Mouse (Mus musculus) retina, adult 2 months (tissue): ENCODE measurements at regions not wholly inside any gene's neighbourhood (a gene's known extent, or its start where the extent isn't known, plus 50 kb on each side); places are given as distances from the start of the nearest gene placed in this dataset.

ENCODE experiments used
- DNase-seq: peaks from one replicate; pipeline ENCODE4 v3.0.0-alpha.2; 2012; ENCODE audit warnings: low read depth, low spot score

- DNase-seq: no peak
These were observed 272.2 kb upstream of the Spred2 start for GRCm38 (mm10) chr11:19651929-19652328.

GRCm38 (mm10) chr11:19659511-19659910 lies 264.7 kb upstream of the Spred2 start:
- no peak for DNase-seq

- no peak for DNase-seq
These were observed 257.4 kb upstream of the Spred2 start for GRCm38 (mm10) chr11:19666732-19667131.

- no peak for DNase-seq
These were observed 253.2 kb upstream of the Spred2 start for GRCm38 (mm10) chr11:19670853-19671530.

- no peak for DNase-seq
These were observed 251.2 kb upstream of the Spred2 start for GRCm38 (mm10) chr11:19673012-19673411.

GRCm38 (mm10) chr11:19676514-19676913 lies 247.7 kb upstream of the Spred2 start:
- no peak for DNase-seq

GRCm38 (mm10) chr11:19679041-19679440 lies 245.1 kb upstream of the Spred2 start:
- no peak for DNase-seq

- DNase-seq: no peak
These were observed 244.5 kb upstream of the Spred2 start for GRCm38 (mm10) chr11:19679669-19680068.

GRCm38 (mm10) chr11:19701198-19701597 lies 223.0 kb upstream of the Spred2 start:
- no peak for DNase-seq

- DNase-seq: no peak
These were observed 215.4 kb upstream of the Spred2 start for GRCm38 (mm10) chr11:19708821-19709220.

GRCm38 (mm10) chr11:19709337-19709736 lies 214.8 kb upstream of the Spred2 start:
- no peak for DNase-seq

GRCm38 (mm10) chr11:19713091-19713490 lies 211.1 kb upstream of the Spred2 start:
- no peak for DNase-seq

- no peak for DNase-seq
These were observed 210.6 kb upstream of the Spred2 start for GRCm38 (mm10) chr11:19713597-19713996.

GRCm38 (mm10) chr11:19714211-19714610 lies 210.0 kb upstream of the Spred2 start:
- DNase-seq: no peak

GRCm38 (mm10) chr11:19714888-19715595 lies 209.1 kb upstream of the Spred2 start:
- DNase-seq: no peak

- DNase-seq: no peak
These were observed 206.0 kb upstream of the Spred2 start for GRCm38 (mm10) chr11:19718165-19718564.

- DNase-seq: no peak
These were observed 195.1 kb upstream of the Spred2 start for GRCm38 (mm10) chr11:19729031-19729430.

- no peak for DNase-seq
These were observed 193.4 kb upstream of the Spred2 start for GRCm38 (mm10) chr11:19730747-19731146.

GRCm38 (mm10) chr11:19736076-19736475 lies 188.1 kb upstream of the Spred2 start:
- no peak for DNase-seq

- DNase-seq: no peak
These were observed 187.2 kb upstream of the Spred2 start for GRCm38 (mm10) chr11:19736926-19737325.

GRCm38 (mm10) chr11:19737331-19737730 lies 186.8 kb upstream of the Spred2 start:
- DNase-seq: no peak

GRCm38 (mm10) chr11:19737807-19738206 lies 186.4 kb upstream of the Spred2 start:
- DNase-seq: no peak

- no peak for DNase-seq
These were observed 184.5 kb upstream of the Spred2 start for GRCm38 (mm10) chr11:19739527-19740151.
